Mouse (Mus musculus): ENCODE measurements around the gene Pkm. TPM values are rescaled to one million over a fixed set of nuclear protein-coding genes. Genes with fewer than 3 reads are reported as not detected.
A peak's percentile ranks its signal among the peaks of the same experiment; 100 is the strongest.

The Pkm gene
- total and polyA plus RNA-seq, 2 experiments = 22.7 to 23.4 TPM

DNA sequence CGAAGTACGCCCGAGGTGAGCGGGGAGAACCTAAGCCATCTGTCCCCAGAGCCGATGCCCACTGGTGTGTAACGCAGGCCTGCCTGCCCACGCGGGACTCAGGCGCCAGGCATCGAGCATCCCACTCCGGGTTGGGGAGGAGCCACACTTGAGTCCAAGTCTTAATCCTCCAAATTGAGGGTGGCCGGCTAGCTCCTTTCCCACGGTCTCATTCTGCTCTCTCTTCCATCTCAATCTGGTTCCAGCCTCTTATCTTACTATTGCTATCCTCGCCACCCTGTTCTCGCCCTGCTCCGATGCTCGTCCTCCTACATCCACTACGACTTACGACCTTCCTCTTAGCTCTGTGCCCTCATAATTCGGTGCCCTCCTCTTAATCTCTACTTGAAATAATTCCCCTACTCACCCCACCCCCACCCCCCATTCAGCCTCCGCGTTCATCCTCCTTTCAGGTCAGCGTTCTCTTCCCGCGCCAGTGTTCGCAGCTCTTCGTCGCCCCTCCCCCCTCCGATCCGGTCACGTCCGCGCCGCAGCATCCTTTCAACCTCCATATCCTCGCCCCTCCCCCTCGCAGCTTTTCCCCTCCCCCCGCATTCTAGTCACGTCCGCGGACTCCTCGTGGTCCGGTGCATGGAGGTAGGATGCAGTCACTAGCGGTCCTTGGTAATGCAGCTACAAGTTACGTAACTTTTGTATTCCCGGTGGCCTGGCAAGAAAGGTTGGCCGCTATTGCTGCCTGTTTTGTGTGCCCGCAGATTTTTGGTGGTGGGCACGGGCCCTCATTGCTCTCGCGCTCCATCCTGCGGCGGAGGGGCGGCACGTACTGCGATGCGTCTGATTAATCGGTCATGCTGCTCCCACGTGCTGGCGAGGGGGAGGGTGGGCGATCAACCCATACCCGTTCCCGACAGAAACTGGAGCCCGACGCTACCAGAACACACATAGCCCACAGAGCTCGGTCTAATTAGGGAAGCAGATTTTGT is 758 bp downstream of the Pkm start:
- Histone ChIP-seq H3K27ac (replicated peaks; ENCODE audit: insufficient read depth, low read depth, low read length) (peak overlapping the region; percentile 47; the same call in 1 of the 2 replicates), H3K9ac (ENCODE audit: low read depth, low read length) (peak overlapping the region; percentile 76), H3K36me3 (ENCODE audit: control insufficient read depth, insufficient read depth, low read length) (no peaks in the 10 kb centered on the region), H3K4me3 (ENCODE audit: insufficient read depth, low read depth, low read length) (peak overlapping the region; percentile 93), H3K4me1 (ENCODE audit: control insufficient read depth, insufficient read depth, low read length) (0 out of 2 replicates have a peak, but pooled peaks cover 2% of the 10 kb centered on the region), H3K27me3 (ENCODE audit: control insufficient read depth, insufficient read depth, low read length) (no peaks in the 10 kb centered on the region; the same call in 1 of the 2 replicates), H3K79me2 (ENCODE audit: control insufficient read depth, insufficient read depth, low read length) (no peaks in the 10 kb centered on the region)
- WGBS = 4% methylated on average over 65 of the region's 65 CpGs
- DNase-seq (ENCODE audit: extremely low read depth, low read depth, low spot score) = peak; percentile 21
- no peak for TF ChIP-seq CTCF (IDR thresholded peaks at IDR 0.05; ENCODE audit: low read depth, low read length)
- no peak; the same call in 1 of the 2 replicates for TF ChIP-seq POLR2A (IDR thresholded peaks at IDR 0.05; ENCODE audit: extremely low read depth, insufficient read depth, low read length)

DNA sequence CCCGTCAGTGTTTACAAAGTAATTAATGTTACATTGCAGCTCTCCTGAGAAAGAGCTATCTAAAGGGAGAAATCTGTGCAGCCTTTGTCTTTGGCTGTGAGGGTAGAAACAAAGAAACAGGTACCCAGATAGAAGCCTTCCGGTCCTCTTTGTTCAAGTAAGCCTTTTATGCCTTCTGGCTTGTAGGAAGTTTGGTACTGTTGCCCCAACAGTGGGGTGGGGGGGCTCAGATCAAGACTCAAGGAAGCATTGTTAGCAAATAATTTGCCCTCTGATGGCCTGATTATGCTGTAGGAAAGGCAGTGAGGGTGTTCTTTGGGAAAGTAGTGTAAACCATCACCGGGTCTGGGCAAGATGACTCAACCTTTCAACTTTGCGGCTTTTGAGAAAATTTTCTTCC is 2.0 kb downstream of the Pkm start:
- DNase-seq (ENCODE audit: extremely low read depth, low read depth, low spot score) = no peak
- Histone ChIP-seq H3K4me3 (ENCODE audit: insufficient read depth, low read depth, low read length) (no peak overlapping the region), H3K9ac (ENCODE audit: low read depth, low read length) (no peak overlapping the region), H3K27me3 (ENCODE audit: control insufficient read depth, insufficient read depth, low read length) (no peaks in the 10 kb centered on the region; the same call in 1 of the 2 replicates), H3K4me1 (ENCODE audit: control insufficient read depth, insufficient read depth, low read length) (0 out of 2 replicates have a peak, but pooled peaks cover 2% of the 10 kb centered on the region), H3K36me3 (ENCODE audit: control insufficient read depth, insufficient read depth, low read length) (no peaks in the 10 kb centered on the region), H3K79me2 (ENCODE audit: control insufficient read depth, insufficient read depth, low read length) (no peaks in the 10 kb centered on the region), H3K27ac (replicated peaks; ENCODE audit: insufficient read depth, low read depth, low read length) (no peak overlapping the region)
- TF ChIP-seq POLR2A (IDR thresholded peaks at IDR 0.05; ENCODE audit: extremely low read depth, insufficient read depth, low read length) (no peak), CTCF (IDR thresholded peaks at IDR 0.05; ENCODE audit: low read depth, low read length) (no peak)
- WGBS = 30% methylated on average over 4 of the region's 4 CpGs

DNA sequence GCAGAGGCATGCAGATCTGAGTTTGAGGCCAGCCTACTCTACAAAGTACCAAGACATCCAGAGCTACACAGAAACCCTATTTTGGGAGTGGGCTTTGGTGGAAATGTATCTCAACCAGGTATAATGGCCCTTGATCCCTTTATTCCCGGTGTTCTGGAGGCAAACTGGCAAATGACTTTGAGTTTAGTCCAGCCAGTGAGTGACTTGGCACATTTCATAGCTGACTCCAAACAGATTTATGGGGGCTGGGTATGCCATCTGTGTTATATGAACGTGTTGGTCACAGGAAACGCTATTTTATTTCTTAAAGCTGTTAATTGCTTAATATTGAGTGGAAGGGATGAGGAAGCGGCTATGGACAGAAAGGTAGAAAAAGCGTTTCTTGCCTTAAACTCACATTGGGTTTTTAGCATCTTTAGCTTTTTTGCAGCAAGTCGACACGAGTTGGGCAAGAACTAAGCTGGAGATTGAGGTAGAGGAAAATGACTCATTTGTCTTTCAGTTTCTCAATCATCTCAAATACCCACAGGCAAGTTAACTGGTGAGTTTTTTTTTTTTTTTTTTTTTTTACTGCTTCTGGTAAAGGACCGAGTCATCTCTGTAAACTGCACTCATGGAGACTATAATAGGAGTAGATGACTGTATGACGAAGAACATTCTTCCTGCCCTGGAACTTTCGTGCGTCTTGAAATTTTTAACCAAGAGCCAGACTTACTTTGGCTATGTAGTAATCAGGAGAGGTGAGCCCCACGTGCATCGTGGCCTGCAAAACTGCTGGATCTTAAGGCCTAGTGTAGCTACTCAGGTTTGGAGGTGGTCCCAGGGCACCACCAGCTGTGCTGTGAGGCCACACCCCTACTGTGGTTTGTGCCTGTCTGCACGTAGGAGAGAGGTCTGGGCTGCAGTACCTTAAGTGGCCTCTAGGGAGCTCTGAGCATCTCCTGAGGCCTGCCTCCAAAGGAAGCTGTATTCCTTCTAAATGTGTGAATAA is 3.2 kb downstream of the Pkm start:
- TF ChIP-seq CTCF (IDR thresholded peaks at IDR 0.05; ENCODE audit: low read depth, low read length) (peak; percentile 81), POLR2A (IDR thresholded peaks at IDR 0.05; ENCODE audit: extremely low read depth, insufficient read depth, low read length) (no peak)
- Histone ChIP-seq H3K27me3 (ENCODE audit: control insufficient read depth, insufficient read depth, low read length) (peaks cover 5% of the 10 kb centered on the region; the same call in 1 of the 2 replicates), H3K27ac (replicated peaks; ENCODE audit: insufficient read depth, low read depth, low read length) (no peak overlapping the region), H3K36me3 (ENCODE audit: control insufficient read depth, insufficient read depth, low read length) (no peaks in the 10 kb centered on the region), H3K9ac (ENCODE audit: low read depth, low read length) (no peak overlapping the region), H3K79me2 (ENCODE audit: control insufficient read depth, insufficient read depth, low read length) (no peaks in the 10 kb centered on the region), H3K4me1 (ENCODE audit: control insufficient read depth, insufficient read depth, low read length) (0 out of 2 replicates have a peak, but pooled peaks cover 2% of the 10 kb centered on the region), H3K4me3 (ENCODE audit: insufficient read depth, low read depth, low read length) (no peak overlapping the region)
- peak; percentile 39 for DNase-seq (ENCODE audit: extremely low read depth, low read depth, low spot score)
- 36% methylated on average over 14 of the region's 14 CpGs for WGBS

DNA sequence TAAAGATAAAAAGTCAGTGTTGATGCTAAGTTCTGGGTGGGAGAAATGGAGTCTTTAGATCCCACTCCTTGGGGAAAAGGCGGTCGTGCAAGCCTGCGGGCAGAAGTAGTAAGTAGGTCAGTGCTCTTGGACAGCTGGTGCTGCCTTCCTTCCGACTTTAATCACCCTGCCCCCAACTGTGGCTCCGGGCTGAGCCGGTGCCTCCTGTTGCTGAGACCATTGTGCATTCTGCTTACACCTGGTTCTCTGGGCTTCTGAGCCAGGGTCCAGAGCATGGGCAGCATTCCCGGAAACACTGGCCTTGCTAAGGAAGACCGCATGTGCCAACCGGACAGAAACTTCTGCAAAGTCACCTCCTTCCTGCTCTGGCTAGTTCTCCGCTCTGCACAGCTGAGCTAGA is 4.3 kb downstream of the Pkm start:
- no peaks in the 10 kb centered on the region for H3K36me3 ChIP-seq (ENCODE audit: control insufficient read depth, insufficient read depth, low read length)
- no peak for DNase-seq (ENCODE audit: extremely low read depth, low read depth, low spot score)
- 68% methylated on average over 10 of the region's 10 CpGs for WGBS
- no peaks in the 10 kb centered on the region for H3K79me2 ChIP-seq (ENCODE audit: control insufficient read depth, insufficient read depth, low read length)
- no peak overlapping the region for H3K9ac ChIP-seq (ENCODE audit: low read depth, low read length)
- H3K4me1 ChIP-seq (ENCODE audit: control insufficient read depth, insufficient read depth, low read length) = peaks cover 2% of the 10 kb centered on the region; the same call in 1 of the 2 replicates
- no peak overlapping the region; the same call in 1 of the 2 replicates for H3K27ac ChIP-seq (replicated peaks; ENCODE audit: insufficient read depth, low read depth, low read length)
- H3K27me3 ChIP-seq (ENCODE audit: control insufficient read depth, insufficient read depth, low read length) = peaks cover 10% of the 10 kb centered on the region; the same call in 1 of the 2 replicates
- TF ChIP-seq CTCF (IDR thresholded peaks at IDR 0.05; ENCODE audit: low read depth, low read length) = no peak
- TF ChIP-seq POLR2A (IDR thresholded peaks at IDR 0.05; ENCODE audit: extremely low read depth, insufficient read depth, low read length) = no peak
- no peak overlapping the region for H3K4me3 ChIP-seq (ENCODE audit: insufficient read depth, low read depth, low read length)

DNA sequence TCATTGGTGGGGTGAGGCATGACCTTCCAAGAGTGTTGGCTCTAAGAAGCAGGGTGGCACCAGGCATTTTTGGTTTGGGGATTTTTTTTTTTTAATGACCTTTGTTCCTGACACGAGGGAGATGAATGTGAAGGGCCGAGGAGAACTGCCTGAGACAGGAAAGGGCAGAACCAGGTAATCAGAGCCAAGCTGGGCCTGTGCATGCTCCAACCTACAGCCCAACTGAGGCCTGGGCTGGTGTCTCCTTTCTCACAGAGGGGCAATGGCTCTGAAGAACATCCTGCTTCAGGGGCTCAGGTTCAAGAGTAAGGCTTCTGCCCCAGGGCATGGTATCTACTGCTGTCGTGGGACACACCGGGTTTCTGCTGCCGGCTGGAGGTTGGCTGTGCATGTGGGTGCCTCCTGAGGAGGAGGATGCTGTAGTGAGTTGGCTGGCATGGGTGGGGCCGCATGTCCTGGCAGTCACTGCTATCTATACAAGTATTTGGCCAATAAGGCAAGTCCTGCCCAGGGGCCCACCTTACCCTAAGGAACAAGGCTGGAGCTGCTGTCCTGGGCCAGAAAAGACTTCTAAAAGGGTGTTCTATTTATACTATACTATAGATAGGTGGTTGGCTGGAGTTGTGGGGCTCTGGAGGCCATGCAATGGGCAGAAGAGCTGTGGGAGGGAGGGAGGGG is 5.3 kb downstream of the Pkm start:
- 68% methylated on average over 6 of the region's 6 CpGs for WGBS
- H3K27me3 ChIP-seq (ENCODE audit: control insufficient read depth, insufficient read depth, low read length) = peaks cover 10% of the 10 kb centered on the region; the same call in 1 of the 2 replicates
- no peak for DNase-seq (ENCODE audit: extremely low read depth, low read depth, low spot score)
- TF ChIP-seq POLR2A (IDR thresholded peaks at IDR 0.05; ENCODE audit: extremely low read depth, insufficient read depth, low read length) (no peak), CTCF (IDR thresholded peaks at IDR 0.05; ENCODE audit: low read depth, low read length) (no peak)
- no peak overlapping the region for H3K4me3 ChIP-seq (ENCODE audit: insufficient read depth, low read depth, low read length)
- no peaks in the 10 kb centered on the region for H3K79me2 ChIP-seq (ENCODE audit: control insufficient read depth, insufficient read depth, low read length)
- H3K4me1 ChIP-seq (ENCODE audit: control insufficient read depth, insufficient read depth, low read length) = peaks cover 2% of the 10 kb centered on the region; the same call in 1 of the 2 replicates
- no peaks in the 10 kb centered on the region for H3K36me3 ChIP-seq (ENCODE audit: control insufficient read depth, insufficient read depth, low read length)
- H3K9ac ChIP-seq (ENCODE audit: low read depth, low read length) = no peak overlapping the region
- H3K27ac ChIP-seq (replicated peaks; ENCODE audit: insufficient read depth, low read depth, low read length) = no peak overlapping the region

All from liver, adult 2 months (tissue).